Mouse (Mus musculus) forebrain, embryonic 15.5 days (tissue): Measurements from ENCODE around the gene Fbxo21. TPM values are rescaled to one million over a fixed set of nuclear protein-coding genes. Genes with fewer than 3 reads are reported as not detected.

Experiments
- ATAC-seq: fragments of 200-750 bp; cut with Nextera tagmentation; replicated peaks from 2 replicates; pipeline ENCODE4 v1.8.0; 2017; ENCODE audit warnings: mild to moderate bottlenecking, moderate TSS enrichment, moderate library complexity
- H3K27ac ChIP-seq: fragments of 300-500 bp; sonication (generic); replicated peaks from 2 replicates; pipeline ENCODE4 v1.5.1; 2015; ENCODE audit warnings: mild to moderate bottlenecking, inconsistent platforms
- H3K27me3 ChIP-seq: fragments of 300-500 bp; sonication (generic); 2 replicates; pipeline ENCODE4 v1.6.1; 2015; ENCODE audit warnings: inconsistent platforms
- H3K36me3 ChIP-seq: fragments of 300-500 bp; sonication (generic); 2 replicates; pipeline ENCODE4 v1.6.1; 2015; ENCODE audit warnings: mild to moderate bottlenecking, inconsistent platforms
- H3K4me1 ChIP-seq: fragments of 300-500 bp; sonication (generic); 2 replicates; pipeline ENCODE4 v1.6.1; 2015; ENCODE audit warnings: inconsistent platforms
- H3K4me2 ChIP-seq: fragments of 300-500 bp; sonication (generic); replicated peaks from 2 replicates; pipeline ENCODE4 v1.6.1; 2015; ENCODE audit warnings: mild to moderate bottlenecking, inconsistent platforms
- H3K4me3 ChIP-seq: fragments of 300-500 bp; sonication (generic); 2 replicates; pipeline ENCODE4 v1.5.1; 2015; ENCODE audit warnings: mild to moderate bottlenecking, inconsistent platforms
- H3K9ac ChIP-seq: fragments of 300-500 bp; sonication (generic); replicated peaks from 2 replicates; pipeline ENCODE4 v1.6.1; 2015; ENCODE audit warnings: mild to moderate bottlenecking, inconsistent platforms
- H3K9me3 ChIP-seq: fragments of 300-500 bp; sonication (generic); 2 replicates; pipeline ENCODE4 v1.6.1; 2016; ENCODE audit warnings: inconsistent platforms
- WGBS: fragments of 180-500 bp; shearing (Covaris S2); methylation state at CpG from one replicate; pipeline ENCODE4 v1.1.7; 2015; ENCODE audit warnings: mixed read lengths; 5-methylcytosine and 5-hydroxymethylcytosine counted together
- polyA plus RNA-seq: library from polyadenylated mRNA; unstranded; fragments of >200 nt; fragmentation: Nextera tagmentation; extraction: Ambion mirVana; gene quantifications from 2 replicates; pipeline ENCODE4 v1.2.1, GENCODE M21; 2015

The Fbxo21 gene
- polyA plus RNA-seq, 1 experiment from 2014 or later: 193 TPM

- ATAC-seq: peak; percentile 63
- Histone ChIP-seq H3K36me3 (no peaks in the 10 kb centered on the region), H3K27ac (peak overlapping the region; percentile 70), H3K27me3 (no peaks in the 10 kb centered on the region), H3K4me1 (peaks cover 27% of the 10 kb centered on the region), H3K4me2 (0 out of 2 replicates have a peak overlapping the region, but pooled peaks have one; percentile 7), H3K9ac (no peak overlapping the region), H3K9me3 (no peaks in the 10 kb centered on the region), H3K4me3 (no peak overlapping the region)
- WGBS: 39% methylated on average over 25 of the region's 25 CpGs
Observed at GRCm38 (mm10) chr5:118036888-118037797, 60.6 kb downstream of the Fbxo21 start.

DNA sequence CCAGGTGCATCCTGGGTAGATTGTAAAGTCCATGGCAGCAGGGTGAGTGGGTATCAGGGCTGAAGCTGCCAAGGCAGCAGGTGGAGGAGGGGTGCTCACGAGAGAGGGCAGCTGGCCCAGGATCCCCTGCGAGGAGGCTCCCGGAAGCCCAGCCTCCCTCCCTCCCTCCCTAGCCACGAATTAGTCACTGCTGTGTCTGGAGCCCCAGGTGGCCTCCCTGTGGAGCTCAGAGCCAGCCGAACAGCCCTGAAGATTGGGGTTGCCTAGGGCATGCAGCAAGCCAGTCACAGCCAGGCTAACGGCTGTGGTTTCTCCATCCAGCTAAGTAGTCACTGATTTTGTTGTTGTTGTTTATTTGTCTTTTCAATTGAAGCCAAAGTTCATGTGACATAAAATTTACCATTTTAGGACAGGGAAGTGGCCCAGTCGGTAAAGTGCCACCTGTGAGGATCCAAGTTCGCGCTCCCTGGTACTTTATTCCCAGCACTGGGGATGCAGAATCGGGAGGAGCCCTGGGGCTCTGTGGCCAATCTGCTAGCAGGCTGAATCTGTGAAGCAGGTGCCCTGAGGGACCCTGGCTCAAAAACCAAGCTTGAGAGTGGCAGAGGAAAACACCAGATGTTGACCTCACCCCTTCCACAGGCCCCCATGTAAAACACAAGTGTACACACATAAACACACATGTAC, 61.4 kb downstream of the Fbxo21 start:
- Histone ChIP-seq H3K27ac (peak overlapping the region; percentile 70), H3K9me3 (no peaks in the 10 kb centered on the region), H3K4me1 (peaks cover 27% of the 10 kb centered on the region), H3K4me2 (0 out of 2 replicates have a peak overlapping the region, but pooled peaks have one; percentile 7), H3K27me3 (no peaks in the 10 kb centered on the region), H3K36me3 (no peaks in the 10 kb centered on the region), H3K4me3 (no peak overlapping the region), H3K9ac (no peak overlapping the region)
- WGBS: 12% methylated on average over 10 of the region's 10 CpGs
- peak; percentile 81 for ATAC-seq

DNA sequence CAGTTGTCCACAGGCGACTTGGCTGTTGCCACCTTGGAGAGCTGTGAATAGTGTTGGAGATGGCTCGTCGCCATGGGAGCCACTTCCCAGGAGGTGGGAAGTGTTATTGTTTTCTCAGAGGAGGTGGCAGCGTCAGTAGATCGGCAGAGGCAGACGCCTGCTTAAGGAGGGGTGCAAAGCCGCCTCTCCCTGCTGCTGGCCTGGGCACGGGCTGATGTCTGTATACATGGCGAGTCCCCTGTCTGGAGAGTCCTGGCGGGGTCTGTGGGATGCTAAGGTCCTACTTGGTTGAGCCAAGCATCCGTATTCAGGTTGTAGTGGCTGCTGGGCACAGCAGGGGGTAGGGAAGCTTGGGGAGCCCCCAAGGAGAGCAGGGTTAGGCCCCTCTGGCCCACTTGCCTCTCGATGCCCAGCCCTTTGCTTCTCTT, 62.7 kb downstream of the Fbxo21 start:
- no peaks in the 10 kb centered on the region for H3K9me3 ChIP-seq
- 15% methylated on average over 12 of the region's 12 CpGs for WGBS
- H3K4me3 ChIP-seq: no peak overlapping the region
- H3K36me3 ChIP-seq: no peaks in the 10 kb centered on the region
- H3K27ac ChIP-seq: peak overlapping the region; percentile 57
- no peak for ATAC-seq
- no peak overlapping the region for H3K4me2 ChIP-seq
- H3K9ac ChIP-seq: no peak overlapping the region; the same call in 1 of the 2 replicates
- H3K4me1 ChIP-seq: peaks cover 27% of the 10 kb centered on the region
- H3K27me3 ChIP-seq: no peaks in the 10 kb centered on the region

GRCm38 (mm10) chr5:118042599-118042998, 66.1 kb downstream of the Fbxo21 start:
- peaks cover 18% of the 10 kb centered on the region for H3K4me1 ChIP-seq
- H3K27ac ChIP-seq: no peak overlapping the region
- no peaks in the 10 kb centered on the region for H3K9me3 ChIP-seq
- no peak overlapping the region for H3K9ac ChIP-seq
- H3K4me3 ChIP-seq: no peak overlapping the region
- 65% methylated on average over 6 of the region's 6 CpGs for WGBS
- no peak for ATAC-seq
- H3K27me3 ChIP-seq: no peaks in the 10 kb centered on the region
- H3K36me3 ChIP-seq: no peaks in the 10 kb centered on the region
- H3K4me2 ChIP-seq: no peak overlapping the region

DNA sequence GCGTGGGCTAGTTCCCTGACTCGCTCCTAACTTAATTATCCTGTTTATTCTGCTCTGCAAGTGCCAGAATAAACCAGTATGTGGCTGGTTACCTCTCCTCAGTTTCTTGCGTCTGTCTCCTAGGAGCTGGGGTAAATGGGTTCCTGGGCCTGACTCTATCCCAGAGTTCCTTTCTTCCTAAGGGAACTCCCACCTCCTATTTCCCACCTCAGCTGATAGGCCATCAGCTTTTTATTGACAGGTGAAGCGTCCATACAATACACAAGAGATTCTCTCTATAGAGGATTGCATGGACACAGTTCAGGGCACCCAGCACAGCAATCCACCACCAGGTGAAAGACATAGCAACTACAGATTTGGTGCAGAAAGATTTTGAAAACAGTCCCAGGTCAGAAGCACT, 67.2 kb downstream of the Fbxo21 start:
- ATAC-seq: no peak

DNA sequence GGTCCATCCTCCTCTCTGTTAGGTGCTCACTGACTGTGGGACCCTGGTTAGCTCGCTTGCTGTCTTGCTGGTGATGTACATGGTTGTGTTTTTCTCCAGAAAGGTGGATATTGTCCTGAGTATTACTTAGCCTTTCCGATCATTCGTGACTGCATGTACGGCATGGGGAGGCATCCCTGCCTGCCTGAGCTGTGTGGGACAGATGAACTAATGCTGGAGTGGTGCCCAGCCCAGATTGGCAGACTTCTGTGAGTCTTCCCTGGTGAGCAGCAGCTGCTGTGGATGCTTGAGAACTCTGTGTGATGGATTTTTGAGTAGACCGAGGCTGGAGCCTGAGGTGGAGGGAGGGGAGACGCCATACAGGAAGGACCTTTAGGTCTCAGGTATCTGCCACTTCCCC, 68.4 kb downstream of the Fbxo21 start:
- Histone ChIP-seq H3K4me2 (no peak overlapping the region), H3K27ac (0 out of 2 replicates have a peak overlapping the region, but pooled peaks have one; percentile 8), H3K36me3 (no peaks in the 10 kb centered on the region), H3K27me3 (no peaks in the 10 kb centered on the region), H3K4me1 (no peaks in the 10 kb centered on the region), H3K9me3 (no peaks in the 10 kb centered on the region), H3K4me3 (no peak overlapping the region), H3K9ac (no peak overlapping the region)
- ATAC-seq: no peak; the same call in 1 of the 2 replicates
- 62% methylated on average over 6 of the region's 6 CpGs for WGBS

More for the DNA sequence above, 67.2 kb downstream of the Fbxo21 start:
- Histone ChIP-seq H3K4me1 (peaks cover 9% of the 10 kb centered on the region), H3K9me3 (no peaks in the 10 kb centered on the region), H3K27ac (no peak overlapping the region), H3K36me3 (no peaks in the 10 kb centered on the region), H3K9ac (no peak overlapping the region), H3K4me2 (no peak overlapping the region), H3K27me3 (no peaks in the 10 kb centered on the region), H3K4me3 (no peak overlapping the region)
- 84% methylated on average over 4 of the region's 4 CpGs for WGBS

DNA sequence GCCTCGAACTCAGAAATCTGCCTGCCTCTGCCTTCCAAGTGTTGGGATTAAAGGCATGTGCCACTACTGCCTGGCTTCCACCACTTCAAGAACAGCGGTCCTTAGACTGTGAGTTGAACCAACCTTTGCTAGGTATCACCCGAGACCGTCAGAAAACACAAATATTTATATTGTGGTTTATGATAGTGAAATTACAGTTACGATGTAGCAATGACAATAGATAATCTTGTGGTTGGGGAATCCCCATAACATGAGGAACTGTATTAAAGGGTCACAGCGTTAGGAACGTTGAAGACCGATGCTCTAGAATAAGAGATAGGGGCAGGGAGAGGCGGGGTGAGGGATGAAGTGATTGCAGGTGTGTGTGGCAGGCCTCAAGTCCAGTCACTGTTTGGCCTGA, 68.9 kb downstream of the Fbxo21 start:
- H3K36me3 ChIP-seq: no peaks in the 10 kb centered on the region
- H3K9me3 ChIP-seq: no peaks in the 10 kb centered on the region
- no peak overlapping the region for H3K4me2 ChIP-seq
- no peak overlapping the region for H3K9ac ChIP-seq
- ATAC-seq: no peak
- 95% methylated on average over 9 of the region's 9 CpGs for WGBS
- no peak overlapping the region for H3K27ac ChIP-seq
- H3K4me1 ChIP-seq: no peaks in the 10 kb centered on the region
- H3K4me3 ChIP-seq: no peak overlapping the region
- no peaks in the 10 kb centered on the region for H3K27me3 ChIP-seq

DNA sequence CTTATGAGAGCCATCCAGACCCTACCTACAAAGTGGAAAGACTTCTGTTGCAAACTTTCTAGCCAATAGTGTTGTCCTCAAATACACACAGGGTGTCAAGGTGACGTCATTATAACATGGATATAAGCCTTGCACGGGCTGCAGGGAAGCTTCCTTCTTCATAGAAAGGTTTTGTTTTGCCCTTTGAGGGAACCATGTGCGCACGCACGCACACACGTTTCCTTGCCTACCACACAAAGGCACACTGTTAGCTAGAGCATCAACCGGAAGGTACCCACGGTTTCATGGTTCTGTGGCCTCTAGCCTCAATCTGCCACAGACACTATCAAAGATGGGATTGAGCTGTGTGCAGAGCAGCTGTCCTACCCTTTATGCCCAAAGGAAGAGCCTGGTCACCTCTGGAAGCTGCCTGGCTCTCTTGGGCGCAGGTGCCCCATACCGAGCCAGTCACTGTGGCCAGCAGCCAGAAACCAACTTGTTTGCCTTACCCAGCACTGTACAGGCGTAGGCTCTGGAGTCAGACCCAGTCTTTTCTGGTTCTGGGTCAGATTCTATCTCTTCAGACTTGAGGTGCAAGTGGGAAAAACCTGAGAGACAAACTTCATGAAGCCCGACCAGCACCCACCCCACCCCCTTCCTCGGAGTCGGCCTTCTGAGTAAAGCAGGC, 70.7 kb downstream of the Fbxo21 start:
- no peaks in the 10 kb centered on the region for H3K27me3 ChIP-seq
- no peak overlapping the region for H3K4me3 ChIP-seq
- H3K27ac ChIP-seq: no peak overlapping the region
- no peak for ATAC-seq
- H3K4me2 ChIP-seq: no peak overlapping the region
- no peak overlapping the region for H3K9ac ChIP-seq
- 89% methylated on average over 14 of the region's 14 CpGs for WGBS
- H3K9me3 ChIP-seq: no peaks in the 10 kb centered on the region
- no peaks in the 10 kb centered on the region for H3K36me3 ChIP-seq
- no peaks in the 10 kb centered on the region for H3K4me1 ChIP-seq

- no peak overlapping the region for H3K9ac ChIP-seq
- H3K4me2 ChIP-seq: no peak overlapping the region
- H3K4me1 ChIP-seq: no peaks in the 10 kb centered on the region
- no peak overlapping the region for H3K4me3 ChIP-seq
- WGBS: 85% methylated on average over 4 of the region's 4 CpGs
- H3K9me3 ChIP-seq: no peaks in the 10 kb centered on the region
- no peaks in the 10 kb centered on the region for H3K27me3 ChIP-seq
- no peak overlapping the region for H3K27ac ChIP-seq
- ATAC-seq: no peak
- no peaks in the 10 kb centered on the region for H3K36me3 ChIP-seq
Observed at GRCm38 (mm10) chr5:118048412-118048811, 71.9 kb downstream of the Fbxo21 start.

- Histone ChIP-seq H3K4me3 (no peak overlapping the region), H3K27me3 (no peaks in the 10 kb centered on the region), H3K36me3 (no peaks in the 10 kb centered on the region), H3K4me2 (no peak overlapping the region), H3K9me3 (no peaks in the 10 kb centered on the region), H3K27ac (no peak overlapping the region), H3K9ac (no peak overlapping the region), H3K4me1 (no peaks in the 10 kb centered on the region)
- 85% methylated on average over 5 of the region's 5 CpGs for WGBS
- ATAC-seq: no peak
Observed at GRCm38 (mm10) chr5:118048928-118049327, 72.4 kb downstream of the Fbxo21 start.

- Histone ChIP-seq H3K36me3 (no peaks in the 10 kb centered on the region), H3K4me3 (no peak overlapping the region), H3K4me2 (no peak overlapping the region), H3K4me1 (no peaks in the 10 kb centered on the region), H3K9ac (no peak overlapping the region), H3K27ac (no peak overlapping the region), H3K27me3 (no peaks in the 10 kb centered on the region), H3K9me3 (no peaks in the 10 kb centered on the region)
- WGBS: 90% methylated on average over 4 of the region's 4 CpGs
- no peak for ATAC-seq
Observed at GRCm38 (mm10) chr5:118050743-118051142, 74.2 kb downstream of the Fbxo21 start.
